Mouse (Mus musculus): ENCODE measurements around the gene Suclg2. TPM values are rescaled to one million over a fixed set of nuclear protein-coding genes. Genes with fewer than 3 reads are reported as not detected.

Suclg2 gene
- polyA plus RNA-seq, 1 experiment: 126 TPM

DNA sequence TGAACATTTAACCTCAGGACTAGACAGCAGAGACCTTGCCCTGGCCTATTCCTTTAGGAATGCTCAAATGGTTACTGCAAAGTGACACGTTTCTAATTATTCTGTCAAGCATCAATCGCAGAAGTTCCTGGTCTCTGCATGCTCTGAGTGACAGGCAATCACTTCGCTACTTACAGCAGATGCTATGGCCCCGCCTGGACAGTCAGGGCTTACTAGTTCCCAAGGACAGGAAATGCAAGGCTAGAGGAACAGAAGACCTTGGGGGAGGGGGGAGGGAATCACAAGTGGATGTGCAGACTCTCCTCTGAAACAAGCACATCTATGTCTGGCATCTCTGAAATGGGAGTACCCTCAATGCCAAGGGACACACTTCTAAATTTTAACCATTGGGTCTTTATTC lies 167.6 kb downstream of the Suclg2 start:
- Histone ChIP-seq H3K27ac (ENCODE audit: insufficient read depth, low read depth, low read length) (no peak overlapping the region), H3K4me1 (ENCODE audit: control insufficient read depth, insufficient read depth, low read length) (no peaks in the 10 kb centered on the region), H3K4me3 (ENCODE audit: insufficient read depth, low read depth, low read length) (no peak overlapping the region), H3K27me3 (replicated peaks; ENCODE audit: control insufficient read depth, insufficient read depth, low read length) (no peaks in the 10 kb centered on the region), H3K36me3 (ENCODE audit: control insufficient read depth, insufficient read depth, low read length) (no peaks in the 10 kb centered on the region)
- TF ChIP-seq POLR2A (IDR thresholded peaks at IDR 0.05; ENCODE audit: low read depth, low read length): no peak
- no peak for TF ChIP-seq CTCF (conservative IDR thresholded peaks at IDR 0.05; ENCODE audit: insufficient read depth, insufficient read length, low read depth, low read length)
- no peak for DNase-seq
- WGBS: 71% methylated on average over 4 of the region's 4 CpGs

- H3K4me1 ChIP-seq (ENCODE audit: control insufficient read depth, insufficient read depth, low read length): peaks cover 4% of the 10 kb centered on the region; the same call in 1 of the 2 replicates
- H3K4me3 ChIP-seq (ENCODE audit: insufficient read depth, low read depth, low read length): no peak overlapping the region
- H3K27me3 ChIP-seq (replicated peaks; ENCODE audit: control insufficient read depth, insufficient read depth, low read length): no peaks in the 10 kb centered on the region
- H3K36me3 ChIP-seq (ENCODE audit: control insufficient read depth, insufficient read depth, low read length): no peaks in the 10 kb centered on the region
- H3K27ac ChIP-seq (ENCODE audit: insufficient read depth, low read depth, low read length): no peak overlapping the region
- no peak for TF ChIP-seq CTCF (conservative IDR thresholded peaks at IDR 0.05; ENCODE audit: insufficient read depth, insufficient read length, low read depth, low read length)
- TF ChIP-seq POLR2A (IDR thresholded peaks at IDR 0.05; ENCODE audit: low read depth, low read length): no peak
- WGBS: 53% methylated on average over 7 of the region's 7 CpGs
- peak; percentile 12 for DNase-seq
Measured at GRCm38 (mm10) chr6:95546189-95546832, 172.3 kb downstream of the Suclg2 start.

- TF ChIP-seq CTCF (conservative IDR thresholded peaks at IDR 0.05; ENCODE audit: insufficient read depth, insufficient read length, low read depth, low read length) (no peak), POLR2A (IDR thresholded peaks at IDR 0.05; ENCODE audit: low read depth, low read length) (no peak)
- no peaks in the 10 kb centered on the region for H3K36me3 ChIP-seq (ENCODE audit: control insufficient read depth, insufficient read depth, low read length)
- no peaks in the 10 kb centered on the region for H3K27me3 ChIP-seq (replicated peaks; ENCODE audit: control insufficient read depth, insufficient read depth, low read length)
- no peak overlapping the region for H3K27ac ChIP-seq (ENCODE audit: insufficient read depth, low read depth, low read length)
- H3K4me3 ChIP-seq (ENCODE audit: insufficient read depth, low read depth, low read length): no peak overlapping the region
- DNase-seq: no peak
- peaks cover 4% of the 10 kb centered on the region; the same call in 1 of the 2 replicates for H3K4me1 ChIP-seq (ENCODE audit: control insufficient read depth, insufficient read depth, low read length)
Measured at GRCm38 (mm10) chr6:95545714-95546113, 172.9 kb downstream of the Suclg2 start.

DNA sequence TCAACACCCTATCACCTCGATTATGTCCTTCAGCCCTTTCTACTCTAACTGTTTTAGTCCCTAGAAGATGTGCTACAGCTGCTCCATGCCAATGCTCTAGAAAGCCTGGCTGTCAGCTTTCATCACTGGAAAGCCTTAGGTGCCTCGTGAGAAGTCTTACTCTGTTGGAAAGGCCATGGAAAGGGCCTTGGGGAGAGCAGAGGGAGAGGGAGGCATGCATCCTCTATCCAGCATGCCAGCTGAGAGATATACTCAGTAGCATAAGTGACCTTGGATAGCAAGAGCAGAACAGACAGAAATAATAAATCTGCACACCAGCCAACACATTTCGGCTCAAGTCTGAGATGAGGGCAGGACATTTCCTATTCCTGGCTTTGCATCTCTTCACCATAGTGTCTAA lies 173.3 kb downstream of the Suclg2 start:
- TF ChIP-seq CTCF (conservative IDR thresholded peaks at IDR 0.05; ENCODE audit: insufficient read depth, insufficient read length, low read depth, low read length): no peak
- no peak for TF ChIP-seq POLR2A (IDR thresholded peaks at IDR 0.05; ENCODE audit: low read depth, low read length)
- no peak for DNase-seq
- 80% methylated on average over 3 of the region's 3 CpGs for WGBS
- Histone ChIP-seq H3K27ac (ENCODE audit: insufficient read depth, low read depth, low read length) (no peak overlapping the region), H3K27me3 (replicated peaks; ENCODE audit: control insufficient read depth, insufficient read depth, low read length) (no peaks in the 10 kb centered on the region), H3K4me1 (ENCODE audit: control insufficient read depth, insufficient read depth, low read length) (peaks cover 4% of the 10 kb centered on the region; the same call in 1 of the 2 replicates), H3K36me3 (ENCODE audit: control insufficient read depth, insufficient read depth, low read length) (no peaks in the 10 kb centered on the region), H3K4me3 (ENCODE audit: insufficient read depth, low read depth, low read length) (no peak overlapping the region)

- H3K36me3 ChIP-seq (ENCODE audit: control insufficient read depth, insufficient read depth, low read length): no peaks in the 10 kb centered on the region
- DNase-seq: no peak
- 68% methylated on average over 3 of the region's 3 CpGs for WGBS
- TF ChIP-seq POLR2A (IDR thresholded peaks at IDR 0.05; ENCODE audit: low read depth, low read length): no peak
- TF ChIP-seq CTCF (conservative IDR thresholded peaks at IDR 0.05; ENCODE audit: insufficient read depth, insufficient read length, low read depth, low read length): no peak
- H3K4me3 ChIP-seq (ENCODE audit: insufficient read depth, low read depth, low read length): no peak overlapping the region
- no peaks in the 10 kb centered on the region for H3K27me3 ChIP-seq (replicated peaks; ENCODE audit: control insufficient read depth, insufficient read depth, low read length)
- H3K4me1 ChIP-seq (ENCODE audit: control insufficient read depth, insufficient read depth, low read length): no peaks in the 10 kb centered on the region
- no peak overlapping the region for H3K27ac ChIP-seq (ENCODE audit: insufficient read depth, low read depth, low read length)
Measured at GRCm38 (mm10) chr6:95535191-95535590, 183.4 kb downstream of the Suclg2 start.

DNA sequence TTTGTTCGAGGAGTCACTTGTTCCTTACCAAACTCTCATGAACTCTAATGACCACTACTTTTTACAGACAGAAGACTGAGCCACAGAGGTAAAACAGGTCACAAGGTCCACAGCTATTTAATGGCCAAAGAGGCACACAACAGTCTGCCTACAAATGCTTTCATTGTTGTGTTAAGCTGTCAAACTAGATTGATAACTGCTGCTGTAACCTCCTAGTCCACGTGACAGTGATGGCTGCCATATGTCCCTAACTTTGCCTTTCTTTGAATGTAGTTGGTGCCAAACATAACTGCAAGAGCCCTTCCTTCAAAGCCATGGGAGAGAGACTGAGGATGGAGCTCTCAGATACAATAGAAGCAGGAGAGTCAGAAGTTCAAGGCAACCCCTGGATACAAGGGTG lies 198.8 kb downstream of the Suclg2 start:
- no peak overlapping the region for H3K27ac ChIP-seq (ENCODE audit: insufficient read depth, low read depth, low read length)
- H3K4me3 ChIP-seq (ENCODE audit: insufficient read depth, low read depth, low read length): no peak overlapping the region
- H3K36me3 ChIP-seq (ENCODE audit: control insufficient read depth, insufficient read depth, low read length): no peaks in the 10 kb centered on the region
- TF ChIP-seq POLR2A (IDR thresholded peaks at IDR 0.05; ENCODE audit: low read depth, low read length) (no peak), CTCF (conservative IDR thresholded peaks at IDR 0.05; ENCODE audit: insufficient read depth, insufficient read length, low read depth, low read length) (no peak)
- 29% methylated on average over 2 of the region's 2 CpGs for WGBS
- no peaks in the 10 kb centered on the region for H3K27me3 ChIP-seq (replicated peaks; ENCODE audit: control insufficient read depth, insufficient read depth, low read length)
- no peaks in the 10 kb centered on the region for H3K4me1 ChIP-seq (ENCODE audit: control insufficient read depth, insufficient read depth, low read length)
- DNase-seq: no peak

- Histone ChIP-seq H3K4me3 (ENCODE audit: insufficient read depth, low read depth, low read length) (no peak overlapping the region), H3K36me3 (ENCODE audit: control insufficient read depth, insufficient read depth, low read length) (no peaks in the 10 kb centered on the region), H3K4me1 (ENCODE audit: control insufficient read depth, insufficient read depth, low read length) (no peaks in the 10 kb centered on the region), H3K27ac (ENCODE audit: insufficient read depth, low read depth, low read length) (no peak overlapping the region), H3K27me3 (replicated peaks; ENCODE audit: control insufficient read depth, insufficient read depth, low read length) (no peaks in the 10 kb centered on the region)
- TF ChIP-seq CTCF (conservative IDR thresholded peaks at IDR 0.05; ENCODE audit: insufficient read depth, insufficient read length, low read depth, low read length): no peak
- no peak for DNase-seq
- WGBS: 81% methylated on average over 2 of the region's 2 CpGs
Measured at GRCm38 (mm10) chr6:95518406-95518805, 200.2 kb downstream of the Suclg2 start.

Measured in kidney, adult 2 months (tissue).